Mouse (Mus musculus) brown adipose tissue, adult 24 weeks (tissue): ENCODE results near the gene Fam13a. TPM values are rescaled to one million over a fixed set of nuclear protein-coding genes. Genes with fewer than 3 reads are reported as not detected.

Source experiments
- H3K27ac ChIP-seq: fragments of 200-500 bp; replicated peaks from 2 replicates; pipeline ENCODE4 v1.5.1; 2012; ENCODE audit warnings: low read depth, mild to moderate bottlenecking, low read length
- H3K4me1 ChIP-seq: fragments of 200-500 bp; 2 replicates; pipeline ENCODE4 v1.6.1; 2012; ENCODE audit warnings: low read length, mixed read lengths; ENCODE audit not compliant: control insufficient read depth, insufficient read depth, insufficient read length
- H3K4me3 ChIP-seq: fragments of 200-500 bp; 2 replicates; pipeline ENCODE4 v1.5.1; 2012; ENCODE audit warnings: low read depth, mild to moderate bottlenecking, low read length, moderate library complexity; ENCODE audit not compliant: insufficient read depth
- polyA plus RNA-seq: library from polyadenylated mRNA; stranded (reverse); fragments of >200 nt; gene quantifications from 2 replicates; pipeline ENCODE4 v1.2.4, GENCODE M21; 2012; ENCODE audit not compliant: missing spikeins, insufficient read depth, insufficient read length

The Fam13a gene
- polyA plus RNA-seq, 1 experiment = 80.3 TPM

- H3K4me3 ChIP-seq = no peak overlapping the region
- H3K27ac ChIP-seq = no peak overlapping the region
- peaks cover 2% of the 10 kb centered on the region; the same call in 1 of the 2 replicates for H3K4me1 ChIP-seq
Measured at GRCm38 (mm10) chr6:58900536-58900935, 123.8 kb downstream of the Fam13a start.

GRCm38 (mm10) chr6:58899076-58899475 is 125.3 kb downstream of the Fam13a start:
- Histone ChIP-seq H3K27ac (no peak overlapping the region), H3K4me1 (peaks cover 2% of the 10 kb centered on the region; the same call in 1 of the 2 replicates), H3K4me3 (no peak overlapping the region)

GRCm38 (mm10) chr6:58896648-58897047 is 127.7 kb downstream of the Fam13a start:
- no peak overlapping the region for H3K27ac ChIP-seq
- H3K4me3 ChIP-seq = no peak overlapping the region
- H3K4me1 ChIP-seq = no peaks in the 10 kb centered on the region

- Histone ChIP-seq H3K4me3 (no peak overlapping the region), H3K4me1 (no peaks in the 10 kb centered on the region), H3K27ac (no peak overlapping the region)
Measured at GRCm38 (mm10) chr6:58894994-58895393, 129.4 kb downstream of the Fam13a start.

GRCm38 (mm10) chr6:58893307-58893706 is 131.0 kb downstream of the Fam13a start:
- no peak overlapping the region for H3K4me3 ChIP-seq
- H3K4me1 ChIP-seq = no peaks in the 10 kb centered on the region
- no peak overlapping the region for H3K27ac ChIP-seq

GRCm38 (mm10) chr6:58889917-58890316 is 134.4 kb downstream of the Fam13a start:
- no peaks in the 10 kb centered on the region for H3K4me1 ChIP-seq

GRCm38 (mm10) chr6:58882271-58882670 is 142.1 kb downstream of the Fam13a start:
- H3K4me1 ChIP-seq = no peaks in the 10 kb centered on the region
- H3K4me3 ChIP-seq = no peak overlapping the region
- no peak overlapping the region for H3K27ac ChIP-seq

More at GRCm38 (mm10) chr6:58889917-58890316, 134.4 kb downstream of the Fam13a start:
- H3K27ac ChIP-seq = no peak overlapping the region
- H3K4me3 ChIP-seq = no peak overlapping the region

Other genes with a start within 250 kb of the Fam13a start
- gene Herc3, start 193.1 kb downstream of the Fam13a start, polyA plus RNA-seq = 15.4 and 33.6 TPM in 2 replicates
- gene Nap1l5, start 117.5 kb downstream of the Fam13a start, polyA plus RNA-seq = 18.0 and 22.0 TPM in 2 replicates
- gene Tigd2, start 184.3 kb upstream of the Fam13a start, polyA plus RNA-seq = 9.4 and 12.2 TPM in 2 replicates